Mouse (Mus musculus) right cerebral cortex, postnatal 36 days (tissue): Measurements from ENCODE around the gene Slc9a3.

Experiments used
- DNase-seq, 2 experiments: peaks; one replicate each; pipeline ENCODE4 v3.0.0; 2022; ENCODE audit warnings: low spot score in 2 of 2, mixed read lengths in 1 of 2

Gene Slc9a3

GRCm38 (mm10) chr13:74121141-74121602 lies at the start of gene Slc9a3:
Slc9a3 (plus strand) TSS chr13:74121457.
- peak in 1 of 2 experiments; percentile 9 for DNase-seq

- no peak for DNase-seq
Observed at GRCm38 (mm10) chr13:74071714-74072113, 49.5 kb upstream of the Slc9a3 start.

- no peak for DNase-seq
Observed at GRCm38 (mm10) chr13:74073369-74073768, 47.9 kb upstream of the Slc9a3 start.

- no peak for DNase-seq
Observed at GRCm38 (mm10) chr13:74090265-74090664, 31.0 kb upstream of the Slc9a3 start.

- DNase-seq = no peak
Observed at GRCm38 (mm10) chr13:74095936-74096335, 25.3 kb upstream of the Slc9a3 start.

GRCm38 (mm10) chr13:74096715-74097363 lies 24.4 kb upstream of the Slc9a3 start:
- no peak for DNase-seq

GRCm38 (mm10) chr13:74098913-74099312 lies 22.3 kb upstream of the Slc9a3 start:
- DNase-seq = no peak

GRCm38 (mm10) chr13:74102108-74102830 lies 19.0 kb upstream of the Slc9a3 start:
- no peak for DNase-seq

GRCm38 (mm10) chr13:74102831-74103582 lies 18.2 kb upstream of the Slc9a3 start:
- DNase-seq = no peak

- DNase-seq = no peak
Observed at GRCm38 (mm10) chr13:74104417-74104816, 16.8 kb upstream of the Slc9a3 start.

GRCm38 (mm10) chr13:74107410-74107809 lies 13.8 kb upstream of the Slc9a3 start:
- DNase-seq = no peak

- DNase-seq = no peak
Observed at GRCm38 (mm10) chr13:74112593-74112992, 8.7 kb upstream of the Slc9a3 start.

- no peak for DNase-seq
Observed at GRCm38 (mm10) chr13:74113626-74114191, 7.5 kb upstream of the Slc9a3 start.

GRCm38 (mm10) chr13:74121795-74122330 lies 606 bp downstream of the Slc9a3 start:
- DNase-seq = no peak

- DNase-seq = no peak
Observed at GRCm38 (mm10) chr13:74122632-74123031, 1.4 kb downstream of the Slc9a3 start.

- DNase-seq = no peak
Observed at GRCm38 (mm10) chr13:74127571-74127970, 6.3 kb downstream of the Slc9a3 start.

- no peak for DNase-seq
Observed at GRCm38 (mm10) chr13:74129909-74130308, 8.7 kb downstream of the Slc9a3 start.

- no peak for DNase-seq
Observed at GRCm38 (mm10) chr13:74138906-74139647, 17.8 kb downstream of the Slc9a3 start.

GRCm38 (mm10) chr13:74140793-74141192 lies 19.5 kb downstream of the Slc9a3 start:
- DNase-seq = no peak

- no peak for DNase-seq
Observed at GRCm38 (mm10) chr13:74143282-74143681, 22.0 kb downstream of the Slc9a3 start.
